Mouse (Mus musculus): Measurements from ENCODE around the gene Med13l.

Gene Med13l

GRCm38 (mm10) chr5:118732651-118733050 lies 172.2 kb downstream of the Med13l start:
- no peak for DNase-seq (ENCODE audit: low read depth)

GRCm38 (mm10) chr5:118733566-118733965 lies 173.1 kb downstream of the Med13l start:
- DNase-seq (ENCODE audit: low read depth) = no peak

- DNase-seq (ENCODE audit: low read depth) = no peak
Measured at GRCm38 (mm10) chr5:118734455-118734854, 174.0 kb downstream of the Med13l start.

- no peak for DNase-seq (ENCODE audit: low read depth)
Measured at GRCm38 (mm10) chr5:118735738-118736137, 175.3 kb downstream of the Med13l start.

GRCm38 (mm10) chr5:118737548-118737947 lies 177.1 kb downstream of the Med13l start:
- DNase-seq (ENCODE audit: low read depth) = peak; percentile 42

- no peak for DNase-seq (ENCODE audit: low read depth)
Measured at GRCm38 (mm10) chr5:118743067-118743466, 182.6 kb downstream of the Med13l start.

GRCm38 (mm10) chr5:118747026-118747425 lies 186.5 kb downstream of the Med13l start:
- DNase-seq (ENCODE audit: low read depth) = no peak

GRCm38 (mm10) chr5:118751446-118752179 lies 191.1 kb downstream of the Med13l start:
- no peak for DNase-seq (ENCODE audit: low read depth)

- no peak for DNase-seq (ENCODE audit: low read depth)
Measured at GRCm38 (mm10) chr5:118752868-118753267, 192.4 kb downstream of the Med13l start.

GRCm38 (mm10) chr5:118753471-118754044 lies 193.1 kb downstream of the Med13l start:
- DNase-seq (ENCODE audit: low read depth) = no peak

GRCm38 (mm10) chr5:118754191-118754759 lies 193.8 kb downstream of the Med13l start:
- DNase-seq (ENCODE audit: low read depth) = no peak

- DNase-seq (ENCODE audit: low read depth) = no peak
Measured at GRCm38 (mm10) chr5:118756078-118756477, 195.6 kb downstream of the Med13l start.

GRCm38 (mm10) chr5:118757396-118758301 lies 197.2 kb downstream of the Med13l start:
- DNase-seq (ENCODE audit: low read depth) = no peak

- no peak for DNase-seq (ENCODE audit: low read depth)
Measured at GRCm38 (mm10) chr5:118760986-118761385, 200.5 kb downstream of the Med13l start.

GRCm38 (mm10) chr5:118762499-118763185 lies 202.2 kb downstream of the Med13l start:
- no peak for DNase-seq (ENCODE audit: low read depth)

GRCm38 (mm10) chr5:118763353-118763752 lies 202.9 kb downstream of the Med13l start:
- no peak for DNase-seq (ENCODE audit: low read depth)

GRCm38 (mm10) chr5:118769143-118769542 lies 208.7 kb downstream of the Med13l start:
- DNase-seq (ENCODE audit: low read depth) = no peak

- no peak for DNase-seq (ENCODE audit: low read depth)
Measured at GRCm38 (mm10) chr5:118773866-118774265, 213.4 kb downstream of the Med13l start.

GRCm38 (mm10) chr5:118776396-118776795 lies 215.9 kb downstream of the Med13l start:
- no peak for DNase-seq (ENCODE audit: low read depth)

GRCm38 (mm10) chr5:118781598-118781997 lies 221.1 kb downstream of the Med13l start:
- DNase-seq (ENCODE audit: low read depth) = no peak

GRCm38 (mm10) chr5:118782139-118782538 lies 221.7 kb downstream of the Med13l start:
- no peak for DNase-seq (ENCODE audit: low read depth)

GRCm38 (mm10) chr5:118789226-118789625 lies 228.7 kb downstream of the Med13l start:
- DNase-seq (ENCODE audit: low read depth) = no peak
